Mouse (Mus musculus): ENCODE results near the gene Hcfc1. TPM values are rescaled to one million over a fixed set of nuclear protein-coding genes. Genes with fewer than 3 reads are reported as not detected.
A peak's percentile ranks its signal among the peaks of the same experiment; 100 is the strongest.

The Hcfc1 gene
- polyA plus RNA-seq, 2 experiments = 28.9 to 35.1 TPM

DNA sequence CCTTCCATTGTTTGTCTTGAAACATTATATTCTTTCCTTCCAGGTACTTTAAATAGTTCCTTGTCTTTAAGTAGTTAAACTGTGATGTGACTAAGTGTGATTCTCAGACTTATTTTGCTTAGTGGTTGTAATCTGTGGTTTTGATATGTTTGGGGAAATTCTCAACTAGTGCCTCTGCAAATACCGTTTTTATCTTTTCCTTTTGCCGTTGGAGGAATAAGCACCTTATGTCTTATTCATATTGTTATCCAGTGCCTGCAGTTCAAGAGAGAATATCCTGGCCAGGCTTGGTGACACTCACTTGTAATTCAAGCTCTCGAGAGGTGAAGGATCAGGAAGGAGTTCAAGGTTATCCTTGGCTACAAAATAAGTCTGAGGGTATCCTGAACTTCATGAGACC is 34.9 kb upstream of the Hcfc1 start:
- DNase-seq (ENCODE audit: low read depth in 3 of 3, low spot score in 3 of 3) (no peak), ATAC-seq (ENCODE audit: insufficient read depth) (no peak)
- Histone ChIP-seq H3K36me3 (replicated peaks; ENCODE audit: control insufficient read depth, insufficient read depth, low read depth) (no peaks in the 10 kb centered on the region), H3K27ac (no peak overlapping the region), H3K9ac (replicated peaks) (no peak overlapping the region), H3K27me3 (ENCODE audit: control insufficient read depth, insufficient read depth, low read length) (no peaks in the 10 kb centered on the region), H3K9me3 (ENCODE audit: control insufficient read depth, low read length) (no peaks in the 10 kb centered on the region), H3K4me2 (ENCODE audit: low read depth) (no peak overlapping the region), H3K4me3 (ENCODE audit: insufficient read depth in 1 of 2, low read depth in 2 of 2, low read length in 2 of 2) (no peak overlapping the region), H3K4me1 (replicated peaks; ENCODE audit: control insufficient read depth in 2 of 2, insufficient read depth in 2 of 2, low read length in 1 of 2) (peaks cover 16 to 26% of the 10 kb centered on the region in 2 experiments)
- TF ChIP-seq CTCF (IDR thresholded peaks at IDR 0.05; ENCODE audit: low read depth) (no peak), EP300 (IDR thresholded peaks at IDR 0.05; ENCODE audit: low read depth) (no peak)
- WGBS (ENCODE audit: insufficient replicate concordance) = 27% methylated on average over 3 of the region's 3 CpGs

DNA sequence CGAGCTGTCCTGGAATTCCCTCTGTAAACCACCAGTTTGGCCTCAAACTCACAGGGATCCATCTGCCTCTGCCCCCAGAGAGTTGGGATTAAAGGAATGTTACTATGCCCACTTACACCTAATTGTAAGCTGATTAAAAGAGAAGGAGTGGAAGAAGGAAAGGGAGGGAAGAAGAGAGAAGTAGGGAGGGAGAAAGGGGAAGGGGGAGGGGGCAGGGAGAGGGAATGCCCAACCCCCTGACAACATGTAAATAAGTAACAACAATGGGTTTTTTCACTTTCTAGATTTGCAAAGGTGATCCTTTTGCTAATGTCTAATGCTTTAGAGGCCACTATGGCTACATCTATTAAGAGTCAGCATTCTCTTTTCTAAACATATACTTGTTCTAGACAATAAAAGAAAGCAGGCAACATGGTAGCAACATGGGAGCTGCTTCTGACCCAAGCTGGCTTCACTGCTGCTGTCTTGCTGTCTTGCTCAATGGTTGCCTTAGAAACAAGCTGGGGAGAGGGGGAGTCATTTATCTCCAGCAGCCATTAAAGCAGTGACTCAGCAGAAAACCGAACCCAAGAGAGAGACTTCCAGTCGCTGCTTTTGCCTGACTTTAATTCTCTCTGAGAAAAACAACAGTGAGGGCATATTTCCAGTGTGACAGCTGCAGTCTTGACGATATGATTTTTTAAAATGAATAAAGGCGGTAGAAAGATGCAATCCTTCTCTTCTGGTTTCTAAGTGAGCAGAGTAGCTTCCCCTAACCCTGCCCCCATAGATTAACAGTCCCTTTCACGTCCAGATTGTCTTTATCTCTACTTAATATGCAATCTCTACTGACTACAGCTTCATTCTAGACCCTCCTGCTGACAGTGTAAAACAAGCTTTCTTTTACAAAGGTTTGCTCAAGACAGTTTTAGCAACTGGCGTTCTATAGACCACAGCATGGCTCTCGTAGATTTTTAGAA is 33.0 kb upstream of the Hcfc1 start:
- H3K4me2 ChIP-seq (ENCODE audit: low read depth) = peak overlapping the region; percentile 62
- H3K27me3 ChIP-seq (ENCODE audit: control insufficient read depth, insufficient read depth, low read length) = no peaks in the 10 kb centered on the region
- no peak overlapping the region for H3K4me3 ChIP-seq (ENCODE audit: insufficient read depth in 1 of 2, low read depth in 2 of 2, low read length in 2 of 2)
- no peaks in the 10 kb centered on the region for H3K9me3 ChIP-seq (ENCODE audit: control insufficient read depth, low read length)
- DNase-seq (ENCODE audit: low read depth in 3 of 3, low spot score in 3 of 3) (peak; percentile 82 to 87 (median 83)), ATAC-seq (ENCODE audit: insufficient read depth) (peak; percentile 93)
- H3K9ac ChIP-seq (replicated peaks) = peak overlapping the region; percentile 51
- peak overlapping the region; percentile 91 for H3K27ac ChIP-seq
- H3K36me3 ChIP-seq (replicated peaks; ENCODE audit: control insufficient read depth, insufficient read depth, low read depth) = no peaks in the 10 kb centered on the region
- H3K4me1 ChIP-seq (replicated peaks; ENCODE audit: control insufficient read depth in 2 of 2, insufficient read depth in 2 of 2, low read length in 1 of 2) = peaks cover 16 to 28% of the 10 kb centered on the region in 2 experiments
- 11% methylated on average over 8 of the region's 8 CpGs for WGBS (ENCODE audit: insufficient replicate concordance)
- TF ChIP-seq EP300 (IDR thresholded peaks at IDR 0.05; ENCODE audit: low read depth) (peak; percentile 71), CTCF (IDR thresholded peaks at IDR 0.05; ENCODE audit: low read depth) (no peak)

DNA sequence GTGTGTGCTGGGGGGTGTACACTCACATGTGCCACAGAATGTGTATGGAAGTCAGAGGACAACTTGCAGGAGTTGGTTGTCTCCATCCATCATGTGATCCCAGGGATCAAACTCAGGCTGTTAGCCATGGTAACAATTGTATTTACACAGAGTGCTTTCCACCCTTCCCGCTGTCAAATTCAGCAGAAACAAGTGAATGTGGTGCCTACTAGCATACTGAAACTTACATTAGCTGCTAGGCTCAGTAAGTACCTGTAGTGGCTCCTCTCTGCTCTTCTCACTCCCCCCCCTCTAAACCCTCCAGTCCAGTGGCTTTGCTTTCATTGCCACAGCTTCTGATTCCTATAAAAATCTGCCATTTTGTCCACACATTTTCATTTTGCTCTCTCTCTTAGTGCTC is 11.6 kb upstream of the Hcfc1 start:
- no peak for ATAC-seq (ENCODE audit: insufficient read depth)
- WGBS (ENCODE audit: insufficient replicate concordance) = 47% methylated on average over 1 of the region's 1 CpGs

DNA sequence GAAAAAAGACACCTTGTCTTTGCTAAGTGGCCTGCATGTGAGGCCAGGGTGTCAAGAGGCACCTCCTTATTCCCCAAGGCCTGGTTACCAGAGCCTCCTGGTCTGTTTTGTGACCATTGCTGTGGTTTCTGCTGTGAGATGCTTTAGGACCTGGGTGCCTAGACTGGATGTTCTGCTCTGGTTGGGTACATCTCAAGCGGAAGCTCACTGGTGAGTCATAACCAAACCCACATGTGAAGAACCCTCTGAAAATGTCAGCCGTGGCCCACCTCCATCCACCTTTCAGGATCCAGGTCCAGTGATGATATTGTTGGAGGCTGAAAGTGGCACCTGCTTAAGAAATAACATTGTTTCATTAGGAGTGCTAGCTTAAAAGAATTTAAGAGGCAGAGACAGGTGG is 10.1 kb upstream of the Hcfc1 start:
- ATAC-seq (ENCODE audit: insufficient read depth) (no peak), DNase-seq (ENCODE audit: low read depth in 3 of 3, low spot score in 3 of 3) (no peak)
- no peak for TF ChIP-seq CTCF (IDR thresholded peaks at IDR 0.05; ENCODE audit: low read depth)
- no peak for TF ChIP-seq EP300 (IDR thresholded peaks at IDR 0.05; ENCODE audit: low read depth)
- 88% methylated on average over 2 of the region's 2 CpGs for WGBS (ENCODE audit: insufficient replicate concordance)
- Histone ChIP-seq H3K4me1 (replicated peaks; ENCODE audit: control insufficient read depth in 2 of 2, insufficient read depth in 2 of 2, low read length in 1 of 2) (peaks cover 7 to 10% of the 10 kb centered on the region in 2 experiments), H3K36me3 (replicated peaks; ENCODE audit: control insufficient read depth, insufficient read depth, low read depth) (no peaks in the 10 kb centered on the region), H3K9ac (replicated peaks) (no peak overlapping the region), H3K27ac (no peak overlapping the region), H3K4me2 (ENCODE audit: low read depth) (no peak overlapping the region), H3K4me3 (ENCODE audit: insufficient read depth in 1 of 2, low read depth in 2 of 2, low read length in 2 of 2) (no peak overlapping the region), H3K9me3 (ENCODE audit: control insufficient read depth, low read length) (no peaks in the 10 kb centered on the region), H3K27me3 (ENCODE audit: control insufficient read depth, insufficient read depth, low read length) (no peaks in the 10 kb centered on the region)

More for the DNA sequence above, 11.6 kb upstream of the Hcfc1 start:
- no peak for DNase-seq (ENCODE audit: low read depth in 3 of 3, low spot score in 3 of 3)
- no peak overlapping the region for H3K9ac ChIP-seq (replicated peaks)
- no peaks in the 10 kb centered on the region for H3K9me3 ChIP-seq (ENCODE audit: control insufficient read depth, low read length)
- no peak overlapping the region for H3K4me2 ChIP-seq (ENCODE audit: low read depth)
- no peaks in the 10 kb centered on the region for H3K27me3 ChIP-seq (ENCODE audit: control insufficient read depth, insufficient read depth, low read length)
- H3K4me1 ChIP-seq (replicated peaks; ENCODE audit: control insufficient read depth in 2 of 2, insufficient read depth in 2 of 2, low read length in 1 of 2) = no peaks in the 10 kb centered on the region
- H3K36me3 ChIP-seq (replicated peaks; ENCODE audit: control insufficient read depth, insufficient read depth, low read depth) = no peaks in the 10 kb centered on the region
- H3K27ac ChIP-seq = no peak overlapping the region
- TF ChIP-seq CTCF (IDR thresholded peaks at IDR 0.05; ENCODE audit: low read depth) = no peak
- TF ChIP-seq EP300 (IDR thresholded peaks at IDR 0.05; ENCODE audit: low read depth) = no peak
- H3K4me3 ChIP-seq (ENCODE audit: insufficient read depth in 1 of 2, low read depth in 2 of 2, low read length in 2 of 2) = no peak overlapping the region

DNA sequence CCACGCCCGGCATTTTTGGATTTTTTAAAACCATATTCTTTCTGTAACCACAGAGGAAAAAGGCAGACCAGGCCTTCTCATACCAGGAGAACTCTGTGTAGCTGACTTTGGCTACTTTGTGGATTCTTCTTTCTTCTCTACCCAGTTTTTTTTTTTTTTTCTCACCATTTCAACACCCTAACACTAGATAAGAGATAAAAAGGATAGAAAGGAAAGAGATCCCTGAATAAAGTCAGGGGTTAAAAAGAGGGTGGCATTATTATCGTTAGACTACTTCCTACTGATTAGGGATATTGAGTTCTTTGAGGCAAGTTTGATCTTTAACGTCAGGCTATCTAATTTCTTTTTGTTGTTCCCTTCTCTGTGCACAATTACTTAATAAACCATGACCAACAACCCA is 6.6 kb upstream of the Hcfc1 start:
- Histone ChIP-seq H3K4me3 (ENCODE audit: insufficient read depth in 1 of 2, low read depth in 2 of 2, low read length in 2 of 2) (no peak overlapping the region), H3K9ac (replicated peaks) (no peak overlapping the region), H3K27me3 (ENCODE audit: control insufficient read depth, insufficient read depth, low read length) (no peaks in the 10 kb centered on the region), H3K4me1 (replicated peaks; ENCODE audit: control insufficient read depth in 2 of 2, insufficient read depth in 2 of 2, low read length in 1 of 2) (peaks cover 26 to 30% of the 10 kb centered on the region in 2 experiments), H3K4me2 (ENCODE audit: low read depth) (no peak overlapping the region), H3K9me3 (ENCODE audit: control insufficient read depth, low read length) (no peaks in the 10 kb centered on the region), H3K36me3 (replicated peaks; ENCODE audit: control insufficient read depth, insufficient read depth, low read depth) (no peaks in the 10 kb centered on the region), H3K27ac (no peak overlapping the region)
- ATAC-seq (ENCODE audit: insufficient read depth) = no peak
- WGBS (ENCODE audit: insufficient replicate concordance) = 37% methylated on average over 4 of the region's 4 CpGs
- TF ChIP-seq EP300 (IDR thresholded peaks at IDR 0.05; ENCODE audit: low read depth) (no peak), CTCF (IDR thresholded peaks at IDR 0.05; ENCODE audit: low read depth) (no peak)
- DNase-seq (ENCODE audit: low read depth in 3 of 3, low spot score in 3 of 3) = no peak

Measured in liver, embryonic 14.5 days (tissue).